Mouse (Mus musculus): ENCODE measurements around the gene Cdkn2c.
A peak's percentile ranks its signal among the peaks of the same experiment; 100 is the strongest.
"Not testable (repeated sequence)": the region's sequence is repeated elsewhere in the genome, so short reads cannot be mapped to it uniquely, and the experiment has no call there.

Cdkn2c gene

DNA sequence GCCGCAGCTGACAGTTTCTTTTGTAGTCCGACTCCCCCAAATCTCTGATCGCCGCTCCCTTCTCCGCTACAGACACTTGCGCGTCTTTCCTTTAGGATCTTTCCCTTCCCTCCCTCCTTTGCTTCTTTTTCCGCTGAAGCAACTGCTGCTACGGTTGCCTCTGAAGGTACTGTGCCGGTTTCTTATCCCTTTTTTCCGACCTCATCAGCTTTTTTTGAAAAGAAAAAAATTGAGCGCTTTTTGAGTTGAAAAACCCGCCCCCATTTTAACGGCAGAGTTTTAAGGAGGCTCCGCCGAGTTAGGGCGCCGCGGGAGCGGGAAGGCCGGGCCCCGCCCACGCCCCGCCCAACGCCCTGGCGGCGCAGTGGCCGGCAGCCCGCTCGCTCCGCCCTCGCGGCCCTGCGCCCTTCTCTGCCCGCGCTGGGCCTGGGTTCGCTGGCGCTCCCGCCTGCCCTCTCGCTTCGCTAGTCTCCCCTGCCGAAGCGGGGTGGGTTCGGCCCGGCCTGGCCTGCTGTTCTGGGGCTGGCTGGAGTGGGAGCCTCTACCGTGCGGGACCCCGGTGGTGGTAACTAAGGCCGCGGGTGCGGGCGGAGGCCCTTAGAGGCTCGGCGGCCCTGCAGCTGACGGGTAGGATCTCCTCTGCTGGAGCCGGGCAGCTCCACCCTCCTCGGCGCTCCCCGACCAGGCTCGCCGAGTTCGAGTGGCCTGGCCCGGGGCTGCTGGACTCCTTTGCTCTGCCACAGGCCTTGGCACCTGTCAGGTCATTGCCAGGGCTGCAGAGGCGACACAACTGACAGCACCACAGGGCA lies at the start of gene Cdkn2c:
TSS of gene Cdkn2c (minus strand) at position 729 of the 809 bp plus-strand sequence.
- peak; percentile 88 for DNase-seq (ENCODE audit: low spot score)

DNA sequence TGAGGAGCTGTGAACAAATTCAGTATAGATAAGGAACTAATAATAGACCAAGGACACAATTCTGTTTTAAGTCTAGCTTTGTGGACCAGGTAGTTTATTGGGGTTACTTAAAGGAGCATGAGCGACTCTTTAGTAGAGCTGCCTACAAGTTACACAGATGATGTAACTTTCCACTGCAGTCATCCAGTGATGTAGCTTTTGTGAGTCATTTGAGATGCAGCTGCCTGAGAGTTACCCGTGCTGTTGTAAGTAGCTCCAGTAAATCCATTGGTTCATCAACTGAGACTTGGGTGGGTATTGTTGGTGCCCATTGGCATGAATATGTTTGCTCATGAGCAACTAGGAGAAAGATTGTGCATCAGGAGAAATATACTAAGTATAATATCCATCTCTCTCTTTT lies 38.4 kb upstream of the Cdkn2c start:
- DNase-seq (ENCODE audit: low spot score) = no peak

GRCm38 (mm10) chr4:109703568-109703967 lies 36.6 kb upstream of the Cdkn2c start:
- no peak for DNase-seq (ENCODE audit: low spot score)

- DNase-seq (ENCODE audit: low spot score) = not testable (repeated sequence)
These were observed 33.7 kb upstream of the Cdkn2c start for GRCm38 (mm10) chr4:109700727-109701126.

- no peak for DNase-seq (ENCODE audit: low spot score)
These were observed 25.7 kb upstream of the Cdkn2c start for GRCm38 (mm10) chr4:109692674-109693073.

GRCm38 (mm10) chr4:109683561-109683960 lies 16.6 kb upstream of the Cdkn2c start:
- no peak for DNase-seq (ENCODE audit: low spot score)

DNA sequence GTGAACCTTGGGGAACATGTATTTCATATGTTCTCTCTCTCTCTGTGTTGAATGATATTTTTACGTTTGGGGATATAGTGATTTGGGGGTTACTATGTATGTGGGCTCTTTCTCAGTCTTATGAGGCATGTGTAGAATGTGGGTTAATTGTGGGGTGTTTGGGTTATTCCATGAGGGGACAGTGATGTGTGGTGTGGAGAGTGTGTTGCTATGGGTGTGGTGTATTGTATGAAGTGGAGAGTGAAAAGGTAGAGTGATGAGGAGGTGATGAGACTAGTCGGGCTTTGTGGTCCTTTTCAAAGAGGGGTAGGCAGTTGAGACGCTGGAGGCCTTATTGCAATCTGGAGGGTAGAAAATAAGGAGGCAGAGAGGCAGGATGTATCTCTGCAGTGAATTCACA lies 10.2 kb upstream of the Cdkn2c start:
- no peak for DNase-seq (ENCODE audit: low spot score)

- peak; percentile 98 for DNase-seq (ENCODE audit: low spot score)
These were observed 9.5 kb upstream of the Cdkn2c start, which contains the start of gene Faf1 for GRCm38 (mm10) chr4:109676218-109677215. Faf1 (plus strand) TSS chr4:109676588.

GRCm38 (mm10) chr4:109674097-109674496 lies 7.1 kb upstream of the Cdkn2c start:
- DNase-seq (ENCODE audit: low spot score) = no peak

DNA sequence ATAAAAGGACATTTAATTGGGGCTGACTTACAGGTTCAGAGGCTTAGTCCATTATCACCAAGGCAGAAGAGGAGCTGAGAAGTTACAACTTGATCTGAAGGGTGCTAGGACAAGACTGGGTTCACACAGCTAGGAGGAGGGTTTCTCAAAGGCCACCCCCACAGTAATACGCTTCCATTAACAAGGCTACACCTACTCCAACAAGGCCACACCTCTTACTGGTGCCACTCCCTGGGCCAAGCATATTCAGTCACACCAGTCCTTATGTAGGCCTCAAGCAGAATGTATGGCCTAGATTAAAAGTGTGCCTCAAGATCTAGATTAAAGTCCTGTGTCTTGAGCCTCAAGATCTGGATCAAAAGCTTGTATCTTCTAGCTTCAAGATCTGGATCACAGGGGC lies 5.0 kb upstream of the Cdkn2c start:
- no peak for DNase-seq (ENCODE audit: low spot score)

DNA sequence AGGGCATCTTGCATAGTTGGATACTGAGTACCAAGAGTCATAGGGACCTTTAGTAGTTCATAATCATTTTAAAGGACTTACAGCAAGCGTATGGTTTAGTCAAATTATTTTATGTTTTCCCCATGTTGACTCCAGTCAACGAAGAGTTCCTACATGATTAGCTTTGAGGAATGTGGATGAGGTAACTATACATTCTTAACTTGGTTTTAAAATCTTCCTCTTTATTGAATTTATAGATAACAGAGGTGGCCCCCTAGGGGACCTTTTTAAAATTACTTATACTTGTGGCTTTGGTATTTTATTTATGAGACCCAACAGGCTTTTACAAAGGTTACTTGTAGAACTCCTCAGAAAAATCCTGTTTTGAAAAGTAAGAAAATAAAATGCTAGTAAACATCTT lies 3.2 kb upstream of the Cdkn2c start:
- DNase-seq (ENCODE audit: low spot score) = no peak

- no peak for DNase-seq (ENCODE audit: low spot score)
These were observed 529 bp upstream of the Cdkn2c start for GRCm38 (mm10) chr4:109667518-109667917.

GRCm38 (mm10) chr4:109665982-109666460 lies 968 bp downstream of the Cdkn2c start:
- DNase-seq (ENCODE audit: low spot score) = no peak

GRCm38 (mm10) chr4:109665101-109665981 lies 1.6 kb downstream of the Cdkn2c start:
- DNase-seq (ENCODE audit: low spot score) = peak; percentile 78

- DNase-seq (ENCODE audit: low spot score) = no peak
These were observed 2.9 kb downstream of the Cdkn2c start for GRCm38 (mm10) chr4:109664091-109664490.

DNA sequence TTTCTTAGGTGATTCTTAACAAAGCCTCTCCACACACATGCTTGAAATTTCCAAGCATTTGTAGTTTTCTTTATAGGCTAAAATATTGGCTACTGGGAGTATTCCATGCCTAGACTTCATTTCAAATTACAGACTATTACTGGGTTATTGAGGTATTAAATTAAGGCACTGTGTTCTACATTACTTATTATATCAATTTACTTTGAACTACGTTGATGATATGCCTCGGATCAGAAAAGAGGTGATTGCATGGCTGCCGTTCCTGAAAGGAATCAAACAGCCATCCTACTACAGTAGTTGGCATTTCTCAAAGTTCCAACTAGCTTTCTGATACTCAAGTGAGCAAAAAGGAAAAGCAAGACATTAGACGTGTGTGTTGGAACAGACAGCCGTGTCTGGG lies 4.7 kb downstream of the Cdkn2c start:
- DNase-seq (ENCODE audit: low spot score) = no peak

DNA sequence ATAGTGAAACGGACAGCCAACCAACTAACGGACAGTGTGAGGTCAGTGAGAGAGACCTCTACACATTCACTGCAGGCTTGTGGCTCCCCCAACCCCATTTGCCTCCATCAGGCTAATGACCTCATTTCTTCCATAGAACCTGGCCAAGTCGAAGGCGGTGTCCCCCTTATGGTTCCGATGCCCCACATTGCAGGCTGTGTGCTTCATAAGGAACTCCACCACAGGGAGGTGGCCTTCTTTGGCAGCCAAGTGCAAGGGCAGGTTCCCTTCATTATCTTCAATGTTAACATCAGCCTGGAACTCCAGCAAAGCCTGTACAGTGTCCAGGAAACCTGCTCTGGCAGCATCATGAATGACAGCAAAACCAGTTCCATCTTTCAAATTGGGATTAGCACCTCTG lies 5.8 kb downstream of the Cdkn2c start:
- no peak for DNase-seq (ENCODE audit: low spot score)

GRCm38 (mm10) chr4:109660568-109660967 lies 6.4 kb downstream of the Cdkn2c start:
- no peak for DNase-seq (ENCODE audit: low spot score)

DNA sequence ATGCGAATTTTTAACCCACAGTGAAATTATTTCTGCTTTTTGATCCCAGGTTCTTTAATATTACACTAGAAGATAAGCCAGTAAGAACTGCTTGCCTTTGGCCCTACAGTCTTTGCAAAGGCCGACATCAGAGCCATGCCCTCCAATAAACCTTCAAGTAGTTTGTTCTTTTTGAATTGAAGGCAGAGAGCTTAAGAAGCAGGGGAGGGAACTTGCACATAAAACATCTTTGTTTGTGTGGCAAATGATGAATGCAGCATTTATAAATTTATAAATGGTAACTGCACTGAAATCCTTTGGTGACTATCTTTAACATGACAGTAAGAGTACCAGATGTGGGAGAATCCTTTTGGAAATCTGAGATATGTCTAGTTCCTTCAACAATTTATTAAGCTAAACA lies 7.4 kb downstream of the Cdkn2c start:
- DNase-seq (ENCODE audit: low spot score) = no peak

DNA sequence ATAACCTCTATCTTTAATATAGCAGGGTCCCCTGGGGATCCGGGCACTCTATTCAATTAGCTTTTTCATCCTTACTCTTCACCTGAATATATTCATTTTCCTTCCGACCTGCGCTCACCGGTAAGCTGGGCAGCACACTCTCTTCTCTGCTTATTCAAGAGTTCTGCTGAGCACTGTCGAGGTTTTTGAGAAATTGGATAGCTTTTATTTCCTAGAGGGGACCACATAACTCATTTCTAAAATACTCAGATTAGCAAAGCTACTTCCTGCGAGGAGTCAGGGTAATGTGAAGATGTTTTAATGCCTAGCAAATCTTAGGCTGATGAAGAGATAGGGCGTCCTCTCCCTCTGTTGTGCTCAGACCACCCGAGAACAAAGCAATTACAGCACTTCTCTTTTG lies 8.2 kb downstream of the Cdkn2c start:
- DNase-seq (ENCODE audit: low spot score) = no peak

GRCm38 (mm10) chr4:109657851-109658500 lies 9.0 kb downstream of the Cdkn2c start:
- no peak for DNase-seq (ENCODE audit: low spot score)

Data from urinary bladder, postnatal 14 days (tissue).